Mouse (Mus musculus) ES-E14 (cell line): ENCODE measurements around the gene Actr5.

Experiments
- HCFC1 ChIP-seq: IDR thresholded peaks from 2 replicates; pipeline ENCODE4 v1.6.1; 2012; ENCODE audit warnings: low read length, inconsistent platforms, borderline replicate concordance; ENCODE audit not compliant: insufficient read depth
- MAFK ChIP-seq: IDR thresholded peaks from 2 replicates; pipeline ENCODE4 v1.6.1; 2014; ENCODE audit warnings: mild to moderate bottlenecking, low read depth, low read length, inconsistent platforms; ENCODE audit not compliant: insufficient read depth

DNA sequence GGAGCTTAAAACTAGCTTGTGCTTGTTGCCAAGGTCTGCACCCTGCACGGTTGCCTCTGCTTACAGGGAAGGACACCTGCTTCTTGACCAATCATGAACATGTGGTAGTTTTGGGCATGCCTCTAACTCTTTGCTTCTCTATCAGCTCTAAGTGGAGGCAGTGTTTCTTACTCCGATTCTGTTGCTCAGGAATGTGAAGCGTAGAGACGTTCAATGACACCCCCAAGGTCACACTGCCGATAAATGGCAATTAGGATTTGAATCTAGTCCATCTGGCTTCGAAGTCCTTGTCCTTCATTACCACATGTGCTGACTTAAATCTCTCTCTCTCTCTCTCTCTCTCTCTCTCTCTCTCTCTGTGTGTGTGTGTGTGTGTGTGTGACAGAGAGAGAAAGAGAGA lies 49.4 kb downstream of the Actr5 start:
- TF ChIP-seq MAFK (no peak), HCFC1 (no peak)
